Mouse (Mus musculus) common myeloid progenitor, adult 5-6 weeks (primary cell): ENCODE measurements around the gene Rora. TPM values are rescaled to one million over a fixed set of nuclear protein-coding genes. Genes with fewer than 3 reads are reported as not detected.

ENCODE experiments used
- ATAC-seq: replicated peaks from 2 replicates; pipeline ENCODE4 v1.8.0; 2016; ENCODE audit warnings: low read depth, mild to moderate bottlenecking, moderate TSS enrichment, inconsistent platforms; ENCODE audit not compliant: poor library complexity, severe bottlenecking
- total RNA-seq: library from RNA; stranded (forward); fragments of 200-1000, 187-1606 nt; gene quantifications from 2 replicates; pipeline ENCODE4 v1.2.3, GENCODE M21; 2017

Rora gene
- total RNA-seq, 1 experiment from 2014 or later: 1.1 TPM

DNA sequence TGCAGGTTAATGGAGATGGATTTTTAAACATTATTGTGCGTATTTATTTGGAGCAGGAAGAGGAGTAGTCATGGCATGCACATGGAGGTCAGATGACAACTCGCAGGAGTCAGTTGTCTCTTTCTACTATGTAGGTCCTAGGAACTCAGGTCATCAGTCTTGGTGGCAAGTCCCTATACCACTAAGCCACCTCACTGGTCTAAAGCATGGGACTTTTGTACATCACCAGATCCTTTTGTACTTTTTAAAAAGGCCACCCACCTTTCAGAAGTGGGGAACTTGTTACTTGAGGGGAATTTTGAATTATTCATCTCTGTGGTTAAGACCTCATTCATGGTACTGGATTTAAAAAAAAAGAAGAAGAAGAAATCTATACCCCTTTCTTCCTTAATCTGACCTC lies 696.0 kb downstream of the Rora start:
- ATAC-seq: no peak

DNA sequence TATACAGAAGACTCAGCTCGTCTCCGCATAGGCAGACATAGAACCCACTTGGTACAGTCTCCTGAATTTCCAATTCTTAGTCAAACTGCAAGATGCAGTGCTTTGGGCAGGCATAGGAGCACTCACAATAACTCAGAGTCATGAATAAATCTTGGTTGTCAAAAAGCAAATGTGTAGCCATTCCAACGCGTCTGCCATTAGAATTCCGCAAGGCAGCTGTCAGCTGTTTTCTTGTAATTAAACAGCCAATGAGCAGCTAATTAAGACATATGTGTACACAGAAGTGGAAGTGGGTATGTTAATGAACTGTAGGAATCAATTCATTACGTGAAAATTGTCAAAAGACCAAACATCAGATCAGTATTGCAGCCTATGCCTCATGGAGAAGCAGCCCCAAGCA lies 700.6 kb downstream of the Rora start:
- no peak for ATAC-seq

GRCm38 (mm10) chr9:69357834-69358233 lies 704.2 kb downstream of the Rora start:
- peak; percentile 90 for ATAC-seq

- no peak for ATAC-seq
Measured at GRCm38 (mm10) chr9:69358797-69359196, 705.2 kb downstream of the Rora start.

GRCm38 (mm10) chr9:69361951-69362445 lies 708.4 kb downstream of the Rora start:
- ATAC-seq: no peak

DNA sequence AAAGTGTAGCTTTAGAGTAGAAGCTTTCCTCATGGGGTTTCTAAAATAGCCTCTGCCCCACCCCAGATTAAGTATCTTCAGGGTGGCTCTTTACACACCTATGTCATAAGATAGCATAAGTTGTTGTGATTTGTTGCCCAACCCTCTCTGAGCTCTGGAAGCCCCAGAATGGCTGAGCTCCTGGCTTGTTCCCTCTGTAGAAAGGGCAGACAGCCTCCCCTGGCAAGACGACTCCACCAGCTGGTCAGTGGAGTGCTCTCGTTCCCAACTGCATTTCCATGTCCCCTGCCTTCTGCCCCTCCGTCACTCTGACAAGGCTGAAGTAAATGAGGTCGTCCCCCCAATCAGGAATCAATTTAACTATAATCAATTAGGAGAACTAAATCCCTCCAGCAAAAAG lies 709.2 kb downstream of the Rora start:
- ATAC-seq: no peak

DNA sequence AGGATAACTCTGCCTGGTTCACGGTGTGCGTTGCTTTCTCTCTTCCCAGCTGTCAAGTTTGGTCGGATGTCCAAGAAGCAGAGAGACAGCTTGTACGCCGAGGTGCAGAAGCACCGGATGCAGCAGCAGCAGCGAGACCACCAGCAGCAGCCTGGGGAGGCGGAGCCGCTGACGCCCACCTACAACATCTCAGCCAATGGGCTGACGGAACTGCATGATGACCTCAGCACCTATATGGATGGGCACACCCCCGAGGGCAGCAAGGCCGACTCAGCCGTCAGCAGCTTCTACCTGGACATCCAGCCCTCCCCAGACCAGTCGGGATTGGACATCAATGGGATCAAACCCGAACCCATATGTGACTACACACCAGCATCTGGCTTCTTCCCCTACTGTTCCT lies 710.5 kb downstream of the Rora start:
- ATAC-seq: no peak

- ATAC-seq: no peak
Measured at GRCm38 (mm10) chr9:69367055-69367454, 713.5 kb downstream of the Rora start.

GRCm38 (mm10) chr9:69368071-69368470 lies 714.5 kb downstream of the Rora start:
- ATAC-seq: peak; percentile 97

- ATAC-seq: no peak
Measured at GRCm38 (mm10) chr9:69371046-69371724, 717.6 kb downstream of the Rora start.

DNA sequence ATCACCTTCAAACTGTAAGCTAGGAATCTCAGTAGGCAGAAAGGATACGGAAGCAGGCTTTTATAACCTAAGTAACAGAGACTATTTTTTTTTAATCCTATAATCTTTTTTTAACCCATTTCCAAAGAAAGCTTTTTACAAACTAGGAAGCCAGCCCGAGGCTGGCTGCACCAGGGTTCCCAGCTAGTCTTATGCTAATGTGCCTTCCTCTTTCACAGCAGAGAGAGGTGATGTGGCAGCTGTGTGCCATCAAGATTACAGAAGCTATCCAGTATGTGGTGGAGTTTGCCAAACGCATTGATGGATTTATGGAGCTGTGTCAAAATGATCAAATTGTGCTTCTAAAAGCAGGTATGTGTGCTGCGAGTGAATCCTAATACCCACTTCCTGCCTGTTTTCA lies 719.3 kb downstream of the Rora start:
- ATAC-seq: no peak

DNA sequence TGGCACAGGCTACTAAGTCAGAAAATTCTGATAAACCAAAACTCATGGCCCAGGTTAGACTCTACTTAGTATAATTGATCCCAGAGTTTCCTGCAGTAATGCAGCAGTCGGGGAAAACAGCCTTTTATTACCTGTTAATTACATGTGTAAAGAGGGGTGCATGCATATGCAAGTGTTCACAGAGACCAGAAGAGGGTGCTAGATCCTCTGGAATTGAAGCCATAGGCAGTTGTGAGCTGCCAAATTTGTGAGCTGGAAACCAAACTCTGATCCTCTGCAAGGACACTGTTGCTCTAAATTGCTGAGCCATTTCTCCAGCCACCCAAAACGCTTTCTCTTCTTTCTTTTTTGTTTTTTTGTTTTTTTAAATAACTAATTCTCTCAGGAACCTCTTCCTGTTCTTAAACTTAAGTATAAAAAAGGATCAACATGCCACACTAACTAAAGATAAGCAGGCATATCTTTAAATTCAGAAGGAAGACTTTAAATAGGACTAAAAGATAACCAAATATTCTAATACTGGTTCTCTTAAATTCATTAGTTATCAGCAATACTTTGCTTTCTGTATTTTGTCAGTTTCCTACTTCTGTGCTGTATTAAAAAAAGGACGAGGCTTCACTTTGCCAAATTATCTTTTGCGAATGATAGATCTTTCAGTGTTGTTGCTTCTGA lies 723.5 kb downstream of the Rora start:
- peak; percentile 58; the same call in 1 of the 2 replicates for ATAC-seq

DNA sequence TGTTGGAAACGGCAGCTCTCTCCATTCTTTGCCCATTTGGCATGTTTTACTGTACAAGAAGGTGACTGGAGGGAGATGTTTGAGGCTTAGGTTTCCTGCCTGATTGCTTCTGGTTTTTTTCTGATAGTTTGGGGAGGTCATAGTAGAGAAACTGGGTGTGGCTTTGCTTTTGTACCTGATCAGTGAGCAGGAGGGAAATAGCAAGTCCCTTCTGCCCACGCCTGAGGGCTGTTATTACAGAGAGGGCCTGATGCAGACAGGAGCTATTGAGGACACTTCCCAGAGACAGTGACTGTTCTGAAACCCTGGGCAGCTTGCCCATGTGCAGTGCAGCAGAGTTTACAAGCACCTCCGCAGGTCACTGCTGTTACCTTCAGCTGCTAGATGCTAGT lies 724.1 kb downstream of the Rora start:
- ATAC-seq: no peak

GRCm38 (mm10) chr9:69380546-69380945 lies 727.0 kb downstream of the Rora start:
- no peak for ATAC-seq

DNA sequence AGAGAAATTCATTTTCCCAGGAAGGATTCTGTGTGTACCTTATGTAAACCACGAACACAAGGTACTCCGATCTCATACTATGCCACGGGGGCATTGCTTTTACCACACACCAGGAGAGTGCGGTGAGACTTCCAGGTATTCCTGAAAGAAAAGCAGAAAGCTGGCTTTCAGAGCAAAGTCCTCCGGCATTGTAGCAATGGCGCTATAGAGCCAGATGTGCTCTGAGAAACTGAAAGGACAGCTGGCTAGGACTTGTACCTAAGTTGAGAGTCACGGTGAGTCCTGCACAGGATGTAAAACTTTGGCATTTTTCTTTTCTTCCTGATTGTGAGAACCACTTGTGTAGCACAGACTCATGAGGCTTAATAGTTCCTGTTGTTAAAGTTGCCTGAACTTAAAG lies 728.2 kb downstream of the Rora start:
- ATAC-seq: no peak

- ATAC-seq: no peak
Measured at GRCm38 (mm10) chr9:69384475-69384874, 730.9 kb downstream of the Rora start.

GRCm38 (mm10) chr9:69384905-69385304 lies 731.3 kb downstream of the Rora start:
- ATAC-seq: no peak

DNA sequence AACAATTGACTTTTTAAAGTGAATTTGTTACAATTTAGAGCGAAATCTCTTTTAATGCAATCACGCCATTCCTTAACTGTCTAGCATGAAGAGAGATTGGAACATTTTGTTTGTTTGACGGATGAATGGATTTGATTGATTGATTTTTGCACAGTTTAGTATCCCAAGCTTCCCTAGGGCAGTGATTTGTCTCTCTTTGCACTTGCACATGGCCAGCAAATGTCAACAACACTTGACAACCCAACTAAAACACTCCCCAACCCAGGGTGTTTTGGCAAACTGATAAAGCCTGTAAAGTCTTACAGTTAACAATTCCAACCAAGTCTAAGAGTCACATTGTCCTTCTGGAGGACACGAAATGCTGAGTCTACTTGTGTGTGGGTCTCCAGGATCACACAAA lies 733.7 kb downstream of the Rora start:
- ATAC-seq: no peak

GRCm38 (mm10) chr9:69390631-69391030 lies 737.0 kb downstream of the Rora start:
- no peak for ATAC-seq

GRCm38 (mm10) chr9:69394234-69394633 lies 740.6 kb downstream of the Rora start:
- ATAC-seq: no peak

GRCm38 (mm10) chr9:69397432-69397759 lies 743.8 kb downstream of the Rora start:
- no peak; the same call in 1 of the 2 replicates for ATAC-seq
